Mouse (Mus musculus) granulocyte monocyte progenitor cell, adult 5-6 weeks (primary cell): Measurements from ENCODE around the gene Oscp1. TPM values are rescaled to one million over a fixed set of nuclear protein-coding genes. Genes with fewer than 3 reads are reported as not detected.

Experiments
- ATAC-seq: replicated peaks from 2 replicates; pipeline ENCODE4 v1.8.0; 2016; ENCODE audit warnings: mild to moderate bottlenecking, moderate TSS enrichment, inconsistent platforms; ENCODE audit not compliant: poor library complexity, severe bottlenecking
- total RNA-seq, 2 experiments: library from RNA; stranded (forward) in 1 of 2; stranded (reverse) in 1 of 2; fragments of 200-712, 200-1000 nt in 1 of 2; fragments of >200 nt in 1 of 2; fragmentation: Nextera tagmentation in 1 of 2; gene quantifications; 2 replicates each; pipeline ENCODE4 v1.2.3; 2014 to 2017

The Oscp1 gene
- total RNA-seq, 2 experiments from 2014 or later, result 4.4 to 12.2 TPM

DNA sequence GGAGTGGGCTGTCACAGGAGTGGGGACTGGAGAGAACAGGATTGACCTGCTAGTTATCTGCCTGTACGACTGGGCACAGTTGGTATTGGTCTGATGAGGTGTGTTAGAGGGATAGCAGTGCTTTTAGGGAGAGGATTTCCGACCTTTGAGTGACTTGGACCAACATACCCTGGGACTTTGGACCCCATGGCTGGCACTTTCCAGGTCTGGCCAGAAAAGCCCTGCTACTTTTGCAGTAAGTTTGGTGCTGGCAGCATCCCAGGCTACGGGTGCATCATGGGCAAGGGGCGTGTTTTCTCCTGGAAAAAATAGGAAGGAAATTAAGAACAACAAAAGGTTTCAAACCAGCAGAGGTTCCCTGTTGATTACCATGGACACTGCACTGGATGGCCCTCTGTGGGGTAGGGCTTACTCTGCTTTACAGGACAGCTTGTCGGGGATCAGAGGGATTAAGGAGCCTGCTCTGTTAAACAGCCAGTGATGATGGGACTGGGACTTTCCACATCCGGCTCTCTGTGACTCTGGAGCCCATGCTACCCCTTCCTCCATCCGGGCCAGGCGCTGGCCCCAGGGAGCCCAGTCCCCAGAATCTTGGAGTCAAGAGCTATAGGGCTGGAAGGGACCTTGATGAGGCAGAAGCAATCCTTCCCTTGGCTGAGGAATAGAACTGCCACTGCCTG is 49.8 kb downstream of the Oscp1 start:
- ATAC-seq, result no peak

DNA sequence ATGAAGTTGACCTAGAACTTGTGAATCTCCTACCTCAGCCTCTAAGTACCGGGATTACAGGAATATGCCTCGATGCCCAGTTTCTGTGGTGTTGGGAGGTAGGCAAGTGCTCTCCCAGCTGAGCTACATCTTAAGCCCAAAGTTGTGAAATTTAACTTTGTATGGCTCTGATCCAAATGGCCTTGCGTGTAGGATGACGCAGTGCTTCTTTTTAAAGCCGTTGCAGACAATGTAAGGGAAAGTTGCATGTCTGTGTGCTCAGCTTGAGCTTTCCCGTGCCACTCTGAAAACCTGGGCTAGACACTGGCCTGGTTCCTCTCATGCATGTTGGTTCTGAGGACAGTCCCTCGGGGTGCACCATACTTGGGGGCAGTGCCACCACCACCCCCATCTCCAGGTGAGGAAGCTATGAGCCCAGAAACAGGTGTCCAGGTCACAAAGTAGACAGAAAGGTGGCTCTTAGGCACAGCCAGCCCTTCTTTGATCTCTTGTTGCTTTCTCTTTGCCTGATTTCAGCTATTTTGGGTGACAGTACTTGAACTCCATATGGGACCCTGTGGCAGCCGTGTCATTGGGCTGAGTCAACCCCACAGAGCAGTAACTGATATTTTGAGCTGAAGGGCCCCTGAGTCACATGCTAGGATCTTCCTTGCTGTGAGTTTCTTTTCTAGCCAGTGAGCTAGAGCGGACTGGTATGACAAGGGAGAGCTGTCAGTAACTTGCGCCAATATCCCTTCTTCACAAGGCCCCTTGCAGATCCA is 51.4 kb downstream of the Oscp1 start:
- peak; percentile 6 for ATAC-seq

- peak; percentile 75 for ATAC-seq
Observed at GRCm38 (mm10) chr4:126110374-126111152, 52.2 kb downstream of the Oscp1 start.

DNA sequence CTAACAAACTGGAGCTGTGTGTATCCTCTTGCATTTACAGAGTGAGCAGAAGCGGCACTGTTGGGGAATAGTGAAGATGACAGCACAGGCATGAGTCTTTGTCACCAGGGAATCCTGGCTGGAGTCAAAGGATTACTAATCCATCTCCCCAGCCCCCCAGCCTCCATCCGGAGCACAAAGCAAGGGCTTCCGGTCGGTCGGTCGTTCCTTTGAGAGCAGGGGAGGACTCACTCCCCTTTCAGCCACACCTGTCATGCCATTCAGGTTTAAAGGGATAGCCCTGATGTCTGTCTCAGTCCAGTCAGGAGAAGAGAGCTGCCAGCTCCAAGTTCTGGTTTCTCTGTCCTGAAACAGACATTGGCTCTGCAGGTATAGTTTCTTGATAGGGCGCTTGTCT is 52.8 kb downstream of the Oscp1 start:
- no peak for ATAC-seq

DNA sequence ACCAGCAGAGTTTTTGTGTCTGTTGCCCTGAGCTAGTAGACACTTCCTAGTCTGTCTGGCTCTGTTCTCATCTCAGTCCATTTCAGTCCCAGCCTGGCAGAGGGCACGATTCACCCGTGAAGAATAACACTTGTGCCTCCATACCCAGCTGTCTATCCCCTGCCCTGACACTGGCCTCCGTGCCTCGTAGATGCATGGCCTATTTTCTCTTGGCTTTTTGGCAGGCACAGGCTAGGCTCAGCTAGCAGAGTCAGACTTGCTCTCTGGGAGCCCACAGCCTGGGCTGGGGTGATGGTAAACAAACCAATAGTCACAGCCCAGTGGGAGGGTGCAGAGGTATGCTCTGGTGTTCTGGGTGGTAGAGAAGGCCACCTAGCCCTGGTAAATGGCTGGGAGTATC is 54.9 kb downstream of the Oscp1 start:
- no peak for ATAC-seq

- ATAC-seq, result peak; percentile 30
Observed at GRCm38 (mm10) chr4:126113943-126114342, 55.6 kb downstream of the Oscp1 start.

DNA sequence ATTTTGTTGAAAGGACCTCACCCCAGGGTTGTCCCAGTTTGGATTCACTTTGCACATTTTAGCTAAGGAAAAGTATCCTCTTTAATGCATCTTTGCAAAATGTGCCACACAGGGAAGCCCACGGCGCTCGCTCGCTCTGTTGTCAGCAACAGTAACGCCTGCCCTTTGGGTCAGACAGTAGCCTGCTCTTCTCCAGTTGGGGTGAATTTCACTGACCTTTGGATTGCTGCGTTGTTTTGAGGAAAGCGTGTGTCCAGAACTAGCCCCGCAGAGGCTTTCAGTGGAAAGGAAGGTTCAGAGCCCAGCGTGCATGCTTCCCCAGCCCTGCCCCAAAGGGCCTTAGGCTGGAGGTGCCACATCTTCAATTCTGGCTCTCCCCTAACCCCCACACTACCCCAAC is 57.0 kb downstream of the Oscp1 start:
- no peak for ATAC-seq

GRCm38 (mm10) chr4:126115871-126116521 is 57.6 kb downstream of the Oscp1 start:
- no peak for ATAC-seq

- no peak for ATAC-seq
Observed at GRCm38 (mm10) chr4:126117116-126117515, 58.8 kb downstream of the Oscp1 start.

DNA sequence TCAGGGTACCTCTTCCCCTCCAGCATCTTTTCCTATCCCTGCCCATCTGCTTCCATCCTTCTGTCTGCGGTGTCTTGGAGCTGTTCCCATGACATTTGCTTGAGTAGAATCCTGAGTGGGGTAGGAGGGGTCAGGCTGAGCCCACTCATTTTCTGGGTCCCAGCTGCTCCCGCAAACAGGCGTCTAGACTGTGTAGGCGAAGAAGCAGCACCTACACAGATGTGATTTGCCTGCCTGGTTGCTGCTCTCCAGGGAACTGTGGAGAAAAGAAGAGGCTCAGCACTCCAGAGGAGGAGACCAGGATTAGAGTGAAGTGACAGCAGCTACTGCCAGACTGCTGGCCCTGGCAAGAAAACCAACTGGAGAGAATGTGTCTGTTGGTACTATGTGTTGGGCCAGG is 60.3 kb downstream of the Oscp1 start:
- ATAC-seq, result no peak

DNA sequence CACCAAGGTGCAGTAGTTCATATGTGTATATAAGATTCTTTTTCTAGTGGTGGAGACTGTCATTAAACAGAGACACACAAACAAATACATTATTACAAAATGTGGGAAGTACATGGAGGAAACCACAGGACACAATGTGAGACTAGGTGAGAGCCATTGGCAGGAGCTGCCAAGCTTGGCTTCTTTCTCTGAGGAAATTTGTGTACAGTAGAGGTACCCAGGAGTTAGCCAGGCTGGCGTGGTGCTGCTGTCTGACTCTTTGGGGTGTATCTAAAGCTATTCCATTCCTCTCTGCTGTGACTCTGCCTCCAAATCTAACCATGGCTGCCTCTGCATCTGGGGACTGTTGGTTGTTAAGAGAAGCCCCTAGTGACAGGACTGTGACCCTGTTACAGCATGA is 60.7 kb downstream of the Oscp1 start:
- no peak for ATAC-seq

DNA sequence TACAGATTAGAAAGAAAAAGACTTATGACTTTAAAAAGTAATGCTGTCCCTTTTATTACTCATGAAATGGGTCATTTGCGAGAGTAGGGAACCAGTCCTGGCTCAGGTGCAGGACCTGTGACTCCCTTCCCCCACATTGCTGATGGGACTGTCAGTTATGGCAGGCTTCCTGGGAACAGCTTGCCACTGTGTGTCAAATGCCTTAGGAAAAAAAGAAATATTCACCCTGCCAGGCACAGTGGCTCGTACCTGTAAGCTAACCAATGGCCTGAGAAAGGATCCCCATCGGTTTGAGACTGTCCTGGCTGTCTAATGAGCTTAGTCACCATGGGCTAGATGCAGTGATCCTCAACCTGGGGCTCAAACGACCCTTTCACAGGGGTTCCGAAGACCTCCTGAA is 61.7 kb downstream of the Oscp1 start:
- no peak for ATAC-seq

DNA sequence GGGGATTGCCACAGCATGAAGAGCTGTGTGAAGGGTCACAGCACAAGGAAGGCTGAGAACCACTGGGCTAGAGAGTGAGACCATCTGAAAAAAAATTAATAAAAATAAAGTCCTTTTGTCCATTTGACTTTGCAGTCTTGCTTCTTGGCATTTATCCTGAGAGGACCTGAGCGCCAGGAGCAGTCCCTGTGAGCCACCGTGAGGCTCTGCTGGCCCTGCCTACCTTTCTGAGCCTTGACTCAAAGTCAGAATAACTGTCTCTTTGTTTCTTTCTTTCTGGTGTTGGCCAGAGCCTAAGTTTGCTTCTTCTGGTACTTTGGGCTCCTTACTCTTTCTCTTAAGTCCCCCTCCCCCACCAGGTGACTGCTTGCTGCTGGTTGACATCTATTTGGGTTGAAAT is 62.1 kb downstream of the Oscp1 start:
- no peak for ATAC-seq

DNA sequence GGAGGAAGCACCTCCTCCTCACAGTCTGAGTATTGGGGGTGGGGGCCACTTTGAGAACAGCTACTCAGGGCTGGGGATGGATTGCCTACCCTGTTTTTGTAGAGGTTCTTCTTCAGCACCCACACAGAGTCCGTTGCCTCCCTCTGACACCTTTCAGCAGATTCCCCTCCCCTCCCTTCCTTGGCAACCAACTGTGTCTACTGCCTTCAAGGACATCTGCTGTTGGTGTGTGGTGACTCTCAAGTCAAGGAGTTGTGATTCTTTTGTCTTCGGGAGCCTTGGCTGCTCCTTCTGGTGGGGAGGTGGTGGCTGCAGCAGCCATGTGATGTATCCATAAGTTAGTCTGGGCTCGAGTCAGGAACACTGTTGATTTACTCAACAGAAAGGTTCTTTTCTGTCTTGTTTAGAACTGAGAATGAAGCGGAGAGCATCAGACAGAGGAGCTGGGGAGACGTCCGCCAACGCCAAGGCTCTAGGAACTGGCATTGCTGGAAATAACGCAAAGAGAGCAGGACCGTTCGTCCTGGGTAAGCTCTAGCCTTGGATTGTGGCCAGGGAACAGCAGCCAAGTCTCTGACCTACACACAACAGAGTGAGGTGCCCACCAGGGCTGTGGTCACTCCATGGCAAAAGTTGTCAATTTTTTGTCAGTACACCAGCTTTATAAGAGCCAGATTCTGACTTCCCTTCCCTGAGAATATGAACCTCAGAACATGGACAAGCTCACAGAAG is 65.1 kb downstream of the Oscp1 start:
- no peak for ATAC-seq

GRCm38 (mm10) chr4:126130502-126130901 is 72.1 kb downstream of the Oscp1 start:
- no peak for ATAC-seq

- ATAC-seq, result peak; percentile 98
Observed at GRCm38 (mm10) chr4:126131290-126132121, 73.1 kb downstream of the Oscp1 start.

- no peak for ATAC-seq
Observed at GRCm38 (mm10) chr4:126132636-126133264, 74.4 kb downstream of the Oscp1 start.

DNA sequence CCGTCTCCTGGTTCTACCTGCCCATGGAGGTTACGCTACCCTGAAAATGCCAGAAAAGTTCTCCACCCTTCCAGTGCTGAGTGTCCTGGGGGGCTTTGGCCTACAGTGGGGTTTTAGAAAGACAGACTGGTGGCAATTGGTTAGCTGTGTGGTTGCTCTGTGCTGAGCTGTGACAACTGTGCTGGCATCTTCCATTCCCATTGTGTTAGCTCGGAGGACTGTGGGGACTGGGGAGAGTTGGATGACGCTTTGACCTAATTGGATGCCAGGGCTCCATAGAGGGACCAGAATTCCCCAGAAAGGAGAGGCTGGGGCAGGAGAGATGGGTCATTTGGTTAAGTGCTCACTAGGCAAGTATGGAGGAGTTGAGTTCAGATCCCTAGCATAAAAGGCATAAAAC is 75.9 kb downstream of the Oscp1 start:
- ATAC-seq, result no peak

- no peak for ATAC-seq
Observed at GRCm38 (mm10) chr4:126134639-126135038, 76.3 kb downstream of the Oscp1 start.
